Mouse (Mus musculus): ENCODE data around the gene Txnrd1.

DNA sequence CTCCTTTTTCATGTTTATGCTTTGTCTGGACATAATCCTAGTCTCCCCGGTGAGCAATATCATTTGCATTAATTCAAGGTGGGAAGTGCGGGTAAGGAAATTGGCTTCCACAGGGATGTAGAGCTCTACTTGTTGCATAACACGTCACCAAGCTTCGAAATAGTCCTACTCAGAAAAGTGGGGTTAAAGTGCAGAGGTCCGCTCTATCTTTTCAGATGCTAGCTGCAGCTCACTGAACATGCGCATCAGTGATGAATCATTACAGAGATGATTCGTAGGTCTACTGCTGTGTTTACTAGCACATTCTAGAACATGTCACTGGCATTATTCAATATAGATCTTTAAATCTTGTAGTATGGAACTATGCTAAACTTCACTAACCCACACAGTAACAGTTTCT, 4.6 kb downstream of the Txnrd1 start:
- TF ChIP-seq CTCF (IDR thresholded peaks at IDR 0.05; ENCODE audit: borderline replicate concordance, insufficient read depth, low read depth, low read length) (no peak), POLR2A (IDR thresholded peaks at IDR 0.05; ENCODE audit: borderline replicate concordance, insufficient read depth, low read length) (no peak)

Data from cerebellum, adult 2 months (tissue).